Mouse (Mus musculus) layer of hippocampus, adult 2 months (tissue): Measurements from ENCODE around the gene Prkag2. TPM values are rescaled to one million over a fixed set of nuclear protein-coding genes. Genes with fewer than 3 reads are reported as not detected.

Experiments used
- DNase-seq, 2 experiments: peaks; one replicate each; pipeline ENCODE4 v3.0.0; 2022; ENCODE audit warnings: low spot score in 2 of 2
- H3K27ac ChIP-seq: fragments of 200-600 bp; 2 replicates; pipeline ENCODE4 v1.8.1; 2022
- H3K4me3 ChIP-seq: fragments of 200-600 bp; 2 replicates; pipeline ENCODE4 v1.8.1; 2022; ENCODE audit warnings: mild to moderate bottlenecking
- CTCF ChIP-seq: fragments of 200-600 bp; conservative IDR thresholded peaks from 2 replicates; pipeline ENCODE4 v1.8.1; 2022; ENCODE audit warnings: antibody characterized with exemption, mild to moderate bottlenecking, moderate library complexity
- total RNA-seq, 2 experiments: library from RNA; stranded (reverse); gene quantifications; 2 replicates each; pipeline ENCODE4 v1.2.3; 2021

The Prkag2 gene
- total RNA-seq, 2 experiments from 2014 or later = 177 to 193 TPM

DNA sequence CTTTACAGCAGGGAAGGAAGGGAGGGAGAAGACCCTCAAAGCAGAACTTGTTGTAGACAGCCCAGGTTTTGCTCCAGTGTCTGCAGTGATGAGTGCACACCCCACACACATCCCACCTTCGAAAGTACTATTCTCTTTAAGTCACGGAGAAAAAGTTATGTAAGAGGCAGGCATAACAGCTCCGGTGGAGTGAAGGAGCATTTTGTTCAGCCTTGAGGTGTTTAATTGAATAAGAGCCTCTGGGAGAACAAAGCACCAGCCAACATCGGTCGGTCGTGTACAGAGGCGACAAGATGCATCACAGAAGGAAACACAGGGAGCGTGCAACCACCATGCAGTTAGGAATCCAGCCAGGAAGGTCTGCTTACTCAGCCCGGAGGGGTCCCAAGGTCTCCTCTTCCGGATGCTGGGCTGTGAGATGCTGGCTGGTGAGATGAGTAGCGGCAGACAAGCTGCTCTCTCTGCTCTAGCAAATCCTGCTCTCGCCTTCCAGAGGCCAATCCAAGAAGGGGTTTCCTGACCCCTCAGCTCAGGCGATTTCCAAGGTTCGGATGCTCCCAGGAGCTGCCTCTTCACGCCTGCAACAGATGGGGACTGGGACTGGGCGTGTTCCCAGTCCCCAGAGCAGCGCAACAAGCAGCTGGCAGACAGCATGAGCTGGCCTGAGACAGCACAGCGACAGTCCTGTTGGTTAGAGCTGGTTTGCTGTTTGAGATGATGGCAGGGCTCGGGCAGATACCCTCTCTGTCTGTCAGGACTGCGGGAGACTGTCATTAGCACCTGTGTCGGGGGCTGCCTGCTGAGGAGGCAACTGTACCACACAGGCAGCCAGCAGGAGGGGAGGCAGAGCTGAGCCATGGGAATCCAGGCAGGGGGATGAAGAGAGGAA lies 41.3 kb downstream of the Prkag2 start:
- peak overlapping the region; percentile 97 for H3K27ac ChIP-seq

DNA sequence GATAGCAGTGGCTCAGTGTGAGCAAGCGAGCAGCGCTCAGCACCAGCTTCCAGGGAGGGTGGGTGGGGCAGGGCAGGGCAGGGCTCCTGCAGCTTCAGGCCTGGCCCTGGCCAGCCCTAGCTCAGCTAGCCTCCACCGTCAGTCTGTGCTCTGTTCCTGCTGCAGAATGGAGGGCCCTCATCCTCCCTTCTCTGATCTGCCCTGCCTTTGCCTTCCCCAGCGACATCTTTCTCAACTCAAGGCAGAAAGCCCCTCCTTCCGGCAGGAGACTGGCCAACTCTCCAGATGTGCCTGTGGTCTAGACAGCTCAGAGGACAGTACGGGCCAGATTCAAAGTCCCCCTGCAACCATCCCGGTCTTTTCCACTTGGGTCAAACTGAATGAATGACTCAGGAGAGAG lies 42.0 kb downstream of the Prkag2 start:
- Histone ChIP-seq H3K4me3 (peak overlapping the region; percentile 57), H3K27ac (peak overlapping the region; percentile 97)
- TF ChIP-seq CTCF = no peak
- DNase-seq = no peak

More for the DNA sequence above, 41.3 kb downstream of the Prkag2 start:
- TF ChIP-seq CTCF = no peak
- peak; percentile 43 to 59 for DNase-seq
- peak overlapping the region; percentile 57 for H3K4me3 ChIP-seq

- H3K27ac ChIP-seq = peak overlapping the region; percentile 97
- no peak for TF ChIP-seq CTCF
- DNase-seq = peak; percentile 47 to 63
- H3K4me3 ChIP-seq = peak overlapping the region; percentile 17; the same call in 1 of the 2 replicates
Observed at GRCm38 (mm10) chr5:25055288-25055687, 45.2 kb downstream of the Prkag2 start.

DNA sequence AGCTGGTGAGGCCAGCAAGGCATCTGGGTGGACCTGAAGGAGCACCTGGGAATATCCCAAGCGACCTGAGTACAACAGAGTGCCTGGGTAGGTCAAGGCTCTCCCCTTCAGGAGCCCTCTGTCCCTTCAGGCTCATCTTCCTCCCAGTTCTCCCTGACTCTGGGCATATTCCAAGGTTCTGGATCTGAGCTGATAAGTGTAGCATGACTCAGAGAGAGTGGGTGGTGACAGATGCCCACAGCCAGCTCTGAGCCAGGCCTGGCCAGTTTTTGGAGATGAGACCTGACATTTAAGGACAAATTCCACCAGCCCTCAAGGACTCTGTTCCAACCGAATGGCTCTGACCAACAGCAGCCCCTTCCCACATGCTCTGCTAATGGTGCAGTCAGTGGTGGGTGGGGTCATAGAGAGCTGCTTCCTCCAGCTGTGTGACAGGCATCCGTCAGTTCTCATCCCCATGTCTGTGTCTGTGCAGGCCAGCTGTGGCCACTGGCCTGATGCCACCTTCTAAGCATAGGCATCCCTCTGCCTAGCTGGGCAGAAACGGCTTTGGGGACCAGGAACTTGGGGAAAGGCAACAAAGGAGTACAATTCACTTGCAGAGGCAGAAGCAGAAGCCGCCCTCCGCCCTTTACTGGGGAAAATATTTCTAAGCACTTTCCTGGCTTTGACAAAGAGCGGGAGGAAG lies 46.3 kb downstream of the Prkag2 start:
- DNase-seq = peak; percentile 43 to 57
- no peak for TF ChIP-seq CTCF
- Histone ChIP-seq H3K4me3 (peak overlapping the region; percentile 11; the same call in 1 of the 2 replicates), H3K27ac (peak overlapping the region; percentile 97)

- H3K27ac ChIP-seq = peak overlapping the region; percentile 80
- DNase-seq = no peak
- no peak overlapping the region for H3K4me3 ChIP-seq
- no peak for TF ChIP-seq CTCF
Observed at GRCm38 (mm10) chr5:25050827-25051226, 49.6 kb downstream of the Prkag2 start.

DNA sequence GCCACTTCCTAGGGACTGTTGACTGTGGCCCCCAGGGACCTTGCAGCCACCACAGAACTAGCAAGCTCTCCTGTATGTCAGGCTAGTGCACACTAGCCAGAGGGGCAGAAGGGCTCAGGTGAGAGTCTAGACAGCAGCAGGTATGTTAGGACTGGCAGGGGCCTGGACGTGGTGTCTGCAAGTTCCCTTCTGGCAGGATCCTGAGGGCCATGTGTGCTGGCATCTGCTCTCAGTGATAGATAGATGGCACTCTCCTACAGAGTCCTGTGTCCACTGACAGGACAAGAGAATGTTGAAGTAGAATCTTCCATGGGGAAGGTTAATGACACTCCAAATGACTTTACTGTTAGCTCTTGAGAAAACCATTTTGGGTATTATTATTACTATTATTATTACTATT lies 52.8 kb downstream of the Prkag2 start:
- Histone ChIP-seq H3K4me3 (no peak overlapping the region), H3K27ac (peak overlapping the region; percentile 36; the same call in 1 of the 2 replicates)
- DNase-seq = no peak
- TF ChIP-seq CTCF = no peak

DNA sequence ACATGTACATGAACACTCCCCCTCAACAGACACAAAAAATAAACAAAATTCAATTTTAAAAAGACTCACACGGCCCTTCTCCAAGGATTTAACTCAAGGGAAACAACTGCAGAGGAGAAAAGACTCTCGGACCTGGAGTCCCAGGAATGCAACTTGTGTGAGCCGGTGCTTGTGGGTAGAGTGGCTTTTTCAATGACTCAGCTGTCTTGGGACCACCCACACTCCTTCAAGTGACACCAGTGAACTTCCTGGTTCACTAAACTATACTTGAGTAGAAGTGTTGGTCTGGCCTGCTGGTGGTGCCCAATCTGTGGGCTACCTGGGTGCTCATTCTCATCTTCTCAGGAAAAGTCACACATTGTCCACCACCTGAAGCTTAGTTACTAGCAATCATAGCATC lies 53.7 kb downstream of the Prkag2 start:
- Histone ChIP-seq H3K4me3 (no peak overlapping the region), H3K27ac (no peak overlapping the region)
- TF ChIP-seq CTCF = no peak
- no peak for DNase-seq

DNA sequence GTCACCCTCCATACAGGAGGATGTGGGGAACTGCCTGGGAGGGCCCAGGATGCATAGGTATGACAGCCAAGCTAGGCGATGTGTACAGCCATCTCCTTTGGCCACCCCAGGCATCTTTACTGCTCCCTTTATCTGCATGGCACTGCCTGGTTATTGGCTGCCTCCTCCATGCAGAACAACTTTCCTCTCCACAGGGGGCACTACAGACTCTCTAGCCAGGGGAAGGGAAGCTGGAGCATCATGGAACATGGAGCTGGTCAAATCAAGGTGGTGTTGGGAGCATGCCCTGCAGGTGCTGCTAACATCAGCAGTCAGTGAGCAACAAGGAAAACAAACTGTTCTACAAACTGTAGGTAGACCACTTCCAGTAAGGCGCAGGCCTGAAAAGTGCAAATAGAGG lies 56.4 kb downstream of the Prkag2 start:
- Histone ChIP-seq H3K27ac (peak overlapping the region; percentile 61; the same call in 1 of the 2 replicates), H3K4me3 (no peak overlapping the region)
- no peak for DNase-seq
- TF ChIP-seq CTCF = peak; percentile 60

GRCm38 (mm10) chr5:25041947-25042346 lies 58.5 kb downstream of the Prkag2 start:
- no peak for DNase-seq
- Histone ChIP-seq H3K4me3 (no peak overlapping the region), H3K27ac (peak overlapping the region; percentile 49; the same call in 1 of the 2 replicates)
- no peak for TF ChIP-seq CTCF

DNA sequence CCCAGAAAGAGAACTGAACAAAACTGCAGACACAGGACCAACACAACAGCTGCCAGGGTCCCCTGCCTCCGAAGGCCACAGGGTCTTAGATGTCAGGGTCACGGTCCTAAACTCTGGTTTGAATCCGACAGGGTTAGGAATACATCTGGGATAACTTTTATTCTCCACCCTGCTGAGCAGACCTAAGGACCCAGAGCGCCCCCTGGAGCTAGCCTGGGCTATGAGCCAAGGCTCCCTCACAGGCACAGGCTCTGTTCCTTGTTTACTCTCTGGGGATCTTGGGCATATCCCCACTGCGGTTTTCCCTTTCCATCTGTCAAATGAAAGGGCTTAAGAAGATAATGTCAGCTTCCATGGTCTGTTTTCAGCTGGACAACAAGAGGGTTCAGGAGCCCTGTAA lies 59.1 kb downstream of the Prkag2 start:
- peak in 1 of 2 experiments; percentile 39 for DNase-seq
- peak; percentile 72 for TF ChIP-seq CTCF
- Histone ChIP-seq H3K4me3 (no peak overlapping the region), H3K27ac (peak overlapping the region; percentile 49; the same call in 1 of the 2 replicates)

- DNase-seq = no peak
- no peak overlapping the region for H3K4me3 ChIP-seq
- peak overlapping the region; percentile 49; the same call in 1 of the 2 replicates for H3K27ac ChIP-seq
- TF ChIP-seq CTCF = no peak
Observed at GRCm38 (mm10) chr5:25040903-25041302, 59.5 kb downstream of the Prkag2 start.

- peak overlapping the region; percentile 1; the same call in 1 of the 2 replicates for H3K27ac ChIP-seq
- TF ChIP-seq CTCF = no peak
- DNase-seq = no peak
- H3K4me3 ChIP-seq = no peak overlapping the region
Observed at GRCm38 (mm10) chr5:25038827-25039226, 61.6 kb downstream of the Prkag2 start.

- no peak for TF ChIP-seq CTCF
- Histone ChIP-seq H3K27ac (peak overlapping the region; percentile 23; the same call in 1 of the 2 replicates), H3K4me3 (no peak overlapping the region)
- DNase-seq = no peak
Observed at GRCm38 (mm10) chr5:25035391-25035790, 65.1 kb downstream of the Prkag2 start.
